In the genomic region with DNA sequence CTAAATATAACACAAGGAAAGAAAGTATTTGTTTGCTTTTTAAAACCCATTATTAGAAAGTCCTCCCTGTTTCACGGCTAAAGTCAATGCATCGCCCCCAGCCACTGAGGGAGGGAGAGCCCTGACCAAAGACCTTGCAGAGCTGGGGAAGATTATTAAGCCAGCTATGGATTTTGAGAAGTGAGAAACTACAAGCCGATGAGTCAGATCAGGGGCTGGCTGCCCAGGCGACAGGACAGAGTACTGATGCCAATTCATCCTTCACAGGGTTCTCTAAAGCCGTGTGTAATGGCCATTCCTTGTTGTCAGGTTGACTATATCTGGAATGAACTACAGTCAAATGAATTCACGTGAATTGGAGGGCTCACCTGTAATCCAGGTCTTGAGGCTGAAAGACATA, we compare ENCODE assay signal across 11 mouse cellular contexts.
"Had no signal": no experiment of that assay in that cellular context is flagged by ENCODE, and none has a peak within 500 bp of the region (broad histone marks: within the 10 kb centered on the region; RNA-seq: fewer than 3 reads in every experiment).

No protein-coding gene starts in this region.

- H3K27ac ChIP-seq: layer of hippocampus, adult 2 months; limb, embryonic 12.5 days; liver, embryonic 14.5 days; midbrain, embryonic 13.5 days; stomach, embryonic 15.5 days had no signal

- H3K4me3 ChIP-seq: layer of hippocampus, adult 2 months; limb, embryonic 12.5 days; midbrain, embryonic 13.5 days; stomach, embryonic 15.5 days had no signal

- DNase-seq: kidney, postnatal 10 days; kidney, postnatal 4 days; liver; lung, adult 18-20 months; right cerebral cortex, postnatal 14 days; thymus, postnatal 36 days had no signal
